Comparison of ENCODE assay signal across 13 mouse cellular contexts in genomic region chr5:44654403-44654802, GRCm38 (mm10).
DNase-seq lines count a peak whose midpoint lies in the region; ATAC-seq and TF ChIP-seq lines count a peak whose summit lies in the region.
"Had no signal": no experiment of that assay in that cellular context is flagged by ENCODE, and none has a peak within 500 bp of the region (broad histone marks: within the 10 kb centered on the region; RNA-seq: fewer than 3 reads in every experiment).

No protein-coding gene starts in this region.

- no peaks in the 10 kb centered on the region for H3K36me3 ChIP-seq in forebrain, postnatal 0 days (ENCODE audit: insufficient read depth)
- H3K36me3 ChIP-seq in midbrain, embryonic 12.5 days, result no peaks in the 10 kb centered on the region
- H3K36me3 ChIP-seq: intestine, embryonic 15.5 days; limb, embryonic 15.5 days; lung, embryonic 15.5 days had no signal

- no peaks in the 10 kb centered on the region for H3K9me3 ChIP-seq in forebrain, postnatal 0 days (ENCODE audit: low read length)
- H3K9me3 ChIP-seq in midbrain, embryonic 12.5 days, result no peaks in the 10 kb centered on the region
- H3K9me3 ChIP-seq: intestine, embryonic 15.5 days; limb, embryonic 15.5 days; lung, embryonic 15.5 days had no signal

- no peak for TF ChIP-seq CTCF in forebrain, postnatal 0 days (IDR thresholded peaks at IDR 0.05; ENCODE audit: low read depth)

- no peaks in the 10 kb centered on the region for H3K4me1 ChIP-seq in forebrain, postnatal 0 days (ENCODE audit: insufficient read depth)
- H3K4me1 ChIP-seq in midbrain, embryonic 12.5 days, result peaks cover 5% of the 10 kb centered on the region; the same call in 1 of the 2 replicates
- H3K4me1 ChIP-seq: intestine, embryonic 15.5 days; limb, embryonic 15.5 days; lung, embryonic 15.5 days had no signal

- H3K27me3 ChIP-seq in forebrain, postnatal 0 days (ENCODE audit: insufficient read depth, low read length), result no peaks in the 10 kb centered on the region
- no peaks in the 10 kb centered on the region for H3K27me3 ChIP-seq in midbrain, embryonic 12.5 days
- H3K27me3 ChIP-seq: intestine, embryonic 15.5 days; limb, embryonic 15.5 days; lung, embryonic 15.5 days had no signal

- H3K4me2 ChIP-seq in forebrain, postnatal 0 days (ENCODE audit: low read depth), result no peak overlapping the region
- H3K4me2 ChIP-seq in midbrain, embryonic 12.5 days (replicated peaks), result peak overlapping the region; percentile 14; the same call in 1 of the 2 replicates
- H3K4me2 ChIP-seq: intestine, embryonic 15.5 days; limb, embryonic 15.5 days; lung, embryonic 15.5 days had no signal

- H3K4me3 ChIP-seq in forebrain, postnatal 0 days (ENCODE audit: low read depth, low read length), result no peak overlapping the region
- no peak overlapping the region for H3K4me3 ChIP-seq in midbrain, embryonic 12.5 days
- H3K4me3 ChIP-seq: intestine, embryonic 15.5 days; limb, embryonic 15.5 days; lung, embryonic 15.5 days had no signal

- ATAC-seq in forebrain, postnatal 0 days, result peak; percentile 70
- peak; percentile 81 for ATAC-seq in midbrain, embryonic 12.5 days (ENCODE audit: low FRiP score, low read depth)
- ATAC-seq in CD4-positive, CD25-positive, alpha-beta regulatory T cell, adult 4 months, result no peak
- ATAC-seq: intestine, embryonic 15.5 days had no signal

- peak; percentile 31 for DNase-seq in R1 (ENCODE audit: low read depth, low spot score)
- DNase-seq in embryo, embryonic 10 days (ENCODE audit: low spot score), result peak; percentile 41
- no peak for DNase-seq in forebrain, postnatal 0 days
- DNase-seq in thymus, postnatal 4 days, result no peak
- DNase-seq in cerebellum, adult 18-20 months, result no peak
- DNase-seq in urinary bladder, postnatal 14 days (ENCODE audit: low spot score), result no peak
- DNase-seq: adrenal gland, postnatal 10 days; thymus, adult 18-20 months had no signal

- peak overlapping the region; percentile 42; the same call in 1 of the 2 replicates for H3K27ac ChIP-seq in forebrain, postnatal 0 days (ENCODE audit: low read depth, low read length)
- H3K27ac ChIP-seq in midbrain, embryonic 12.5 days (replicated peaks), result no peak overlapping the region; the same call in 1 of the 2 replicates
- H3K27ac ChIP-seq: intestine, embryonic 15.5 days; limb, embryonic 15.5 days; lung, embryonic 15.5 days had no signal

- no peak overlapping the region for H3K9ac ChIP-seq in forebrain, postnatal 0 days
- no peak overlapping the region for H3K9ac ChIP-seq in midbrain, embryonic 12.5 days (replicated peaks)
- H3K9ac ChIP-seq: intestine, embryonic 15.5 days; limb, embryonic 15.5 days; lung, embryonic 15.5 days had no signal

- WGBS in forebrain, postnatal 0 days, result 6% methylated on average over 9 of the region's 9 CpGs
- 9% methylated on average over 9 of the region's 9 CpGs for WGBS in midbrain, embryonic 12.5 days

Comparison
In these comparisons a context has a peak if more than half of its experiments do, and no peak if none do; other contexts are left out.
1. DNase-seq: peak in R1 (single experiment) and embryo, embryonic 10 days (single experiment); none in forebrain, postnatal 0 days (single experiment), thymus, postnatal 4 days (single experiment), cerebellum, adult 18-20 months (0 of 2) and urinary bladder, postnatal 14 days (single experiment).